Mouse (Mus musculus): ENCODE results near the gene Irx6.

The Irx6 gene

GRCm38 (mm10) chr8:92674244-92675128, at the start of gene Irx6:
Irx6 (plus strand) TSS chr8:92674288.
- DNase-seq (ENCODE audit: low spot score in 2 of 2): no peak

GRCm38 (mm10) chr8:92628711-92629650, 45.1 kb upstream of the Irx6 start:
- DNase-seq (ENCODE audit: low spot score in 2 of 2): no peak

GRCm38 (mm10) chr8:92633199-92633598, 40.9 kb upstream of the Irx6 start:
- no peak for DNase-seq (ENCODE audit: low spot score in 2 of 2)

- DNase-seq (ENCODE audit: low spot score in 2 of 2): no peak
Measured at GRCm38 (mm10) chr8:92640820-92641219, 33.3 kb upstream of the Irx6 start.

- DNase-seq (ENCODE audit: low spot score in 2 of 2): no peak
Measured at GRCm38 (mm10) chr8:92646637-92647036, 27.5 kb upstream of the Irx6 start.

GRCm38 (mm10) chr8:92664207-92664606, 9.9 kb upstream of the Irx6 start:
- DNase-seq (ENCODE audit: low spot score in 2 of 2): no peak

- DNase-seq (ENCODE audit: low spot score in 2 of 2): no peak
Measured at GRCm38 (mm10) chr8:92670236-92670635, 3.9 kb upstream of the Irx6 start.

GRCm38 (mm10) chr8:92670656-92671195, 3.4 kb upstream of the Irx6 start:
- no peak for DNase-seq (ENCODE audit: low spot score in 2 of 2)

- no peak for DNase-seq (ENCODE audit: low spot score in 2 of 2)
Measured at GRCm38 (mm10) chr8:92671892-92672291, 2.2 kb upstream of the Irx6 start.

- DNase-seq (ENCODE audit: low spot score in 2 of 2): no peak
Measured at GRCm38 (mm10) chr8:92673101-92673500, 987 bp upstream of the Irx6 start.

GRCm38 (mm10) chr8:92673555-92674243, 389 bp upstream of the Irx6 start:
- peak; percentile 14 to 16 for DNase-seq (ENCODE audit: low spot score in 2 of 2)

- no peak for DNase-seq (ENCODE audit: low spot score in 2 of 2)
Measured at GRCm38 (mm10) chr8:92678407-92678806, 4.3 kb downstream of the Irx6 start.

- no peak for DNase-seq (ENCODE audit: low spot score in 2 of 2)
Measured at GRCm38 (mm10) chr8:92697361-92697760, 23.3 kb downstream of the Irx6 start.

GRCm38 (mm10) chr8:92698411-92698810, 24.3 kb downstream of the Irx6 start:
- DNase-seq (ENCODE audit: low spot score in 2 of 2): no peak

GRCm38 (mm10) chr8:92699922-92700540, 25.9 kb downstream of the Irx6 start:
- DNase-seq (ENCODE audit: low spot score in 2 of 2): no peak

- DNase-seq (ENCODE audit: low spot score in 2 of 2): no peak
Measured at GRCm38 (mm10) chr8:92703375-92703774, 29.3 kb downstream of the Irx6 start.

GRCm38 (mm10) chr8:92706311-92706710, 32.2 kb downstream of the Irx6 start:
- no peak for DNase-seq (ENCODE audit: low spot score in 2 of 2)

- DNase-seq (ENCODE audit: low spot score in 2 of 2): no peak
Measured at GRCm38 (mm10) chr8:92713286-92713685, 39.2 kb downstream of the Irx6 start.

GRCm38 (mm10) chr8:92717418-92717817, 43.3 kb downstream of the Irx6 start:
- DNase-seq (ENCODE audit: low spot score in 2 of 2): no peak

GRCm38 (mm10) chr8:92718057-92718456, 44.0 kb downstream of the Irx6 start:
- DNase-seq (ENCODE audit: low spot score in 2 of 2): no peak

GRCm38 (mm10) chr8:92721266-92721935, 47.3 kb downstream of the Irx6 start:
- peak; percentile 46 to 57 for DNase-seq (ENCODE audit: low spot score in 2 of 2)

All from frontal cortex, postnatal 14 days (tissue).